Mouse (Mus musculus): ENCODE measurements around the gene Hes7. TPM values are rescaled to one million over a fixed set of nuclear protein-coding genes. Genes with fewer than 3 reads are reported as not detected.

Hes7 gene
- total and polyA plus RNA-seq, 3 experiments: 0.04 TPM; not detected in 2

DNA sequence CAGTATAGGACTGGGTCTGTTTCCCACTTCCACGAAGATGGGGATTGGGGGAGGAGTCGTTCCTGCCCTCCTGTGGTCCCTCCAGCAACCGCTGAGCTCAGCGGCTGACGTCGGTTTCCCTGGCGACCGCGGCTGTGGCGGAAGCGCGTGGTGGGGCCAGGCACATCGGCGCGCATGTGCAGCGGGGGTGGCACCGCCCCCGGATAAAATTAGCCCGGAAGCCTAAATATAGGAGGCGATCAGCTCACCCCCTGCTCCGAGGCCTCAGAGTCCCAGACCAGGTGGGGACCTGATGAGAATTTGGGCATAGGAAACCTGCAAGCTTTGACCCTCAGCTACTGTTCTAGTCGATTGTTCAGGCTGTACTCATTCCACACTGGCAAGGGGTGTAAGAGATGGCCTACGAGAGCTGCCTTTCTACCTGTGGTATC, 20.3 kb upstream of the Hes7 start (continued):
- TF ChIP-seq USF1 (IDR thresholded peaks at IDR 0.05; ENCODE audit: low read depth, low read length) (no peak; the same call in 1 of the 2 replicates), BHLHE40 (IDR thresholded peaks at IDR 0.05; ENCODE audit: low read depth, low read length) (peak; percentile 82), NRF1 (IDR thresholded peaks at IDR 0.05; ENCODE audit: low read depth, low read length) (peak; percentile 98), MAFK (IDR thresholded peaks at IDR 0.05; ENCODE audit: insufficient replicate concordance, low read length) (no peak), MYC (IDR thresholded peaks at IDR 0.05; ENCODE audit: low read depth, low read length) (peak; percentile 49), POLR2AphosphoS2 (IDR thresholded peaks at IDR 0.05; ENCODE audit: low read depth, low read length) (peak; percentile 77; the same call in 1 of the 2 replicates), JUND (conservative IDR thresholded peaks at IDR 0.05; ENCODE audit: low read depth, low read length) (0 out of 2 replicates have a peak, but pooled peaks have one; percentile 38), RAD21 (IDR thresholded peaks at IDR 0.05; ENCODE audit: low read depth, low read length) (no peak; the same call in 1 of the 2 replicates), PAX5 (IDR thresholded peaks at IDR 0.05; ENCODE audit: low read length) (no peak), ZMIZ1 (IDR thresholded peaks at IDR 0.05; ENCODE audit: low read depth, low read length) (peak; percentile 89; the same call in 1 of the 2 replicates), RCOR1 (conservative IDR thresholded peaks at IDR 0.05; ENCODE audit: low read depth, low read length) (peak; percentile 84), TBP (conservative IDR thresholded peaks at IDR 0.05; ENCODE audit: low read depth, low read length) (peak; percentile 89)

DNA sequence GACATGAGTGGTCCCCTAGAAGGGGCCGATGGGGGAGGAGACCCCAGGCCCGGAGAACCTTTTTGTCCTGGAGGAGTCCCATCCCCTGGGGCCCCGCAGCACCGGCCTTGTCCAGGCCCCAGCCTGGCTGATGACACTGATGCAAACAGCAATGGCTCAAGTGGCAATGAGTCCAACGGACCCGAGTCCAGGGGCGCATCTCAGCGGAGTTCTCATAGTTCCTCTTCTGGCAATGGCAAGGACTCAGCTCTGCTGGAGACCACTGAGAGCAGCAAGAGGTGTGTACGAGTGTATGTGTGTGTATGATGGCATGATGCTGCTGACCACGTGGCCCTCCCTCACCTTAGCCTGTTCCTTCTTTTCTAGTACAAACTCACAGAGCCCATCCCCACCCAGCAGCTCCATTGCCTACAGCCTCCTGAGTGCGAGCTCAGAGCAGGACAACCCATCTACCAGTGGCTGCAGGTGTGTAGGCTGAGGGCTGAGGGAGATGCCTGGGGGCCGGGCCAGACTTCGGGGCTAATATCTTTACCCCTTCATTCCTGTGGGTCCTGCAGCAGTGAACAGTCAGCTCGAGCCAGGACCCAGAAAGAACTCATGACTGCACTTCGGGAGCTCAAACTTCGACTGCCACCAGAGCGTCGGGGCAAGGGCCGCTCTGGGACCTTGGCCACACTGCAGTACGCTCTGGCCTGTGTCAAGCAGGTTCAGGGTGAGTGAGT, 19.4 kb upstream of the Hes7 start:
- in situ Hi-C loops (cut with MboI; ENCODE audit: low pct_ligation_motif_present, low pct_unique_long_range_greater_than_20kb, low sequenced_read_pairs): no loop called here
- no peak; the same call in 1 of the 2 replicates for TF ChIP-seq BHLHE40 (IDR thresholded peaks at IDR 0.05; ENCODE audit: low read depth, low read length)
- peak; percentile 65 for TF ChIP-seq MXI1 (IDR thresholded peaks at IDR 0.05; ENCODE audit: low read depth, low read length)
- TF ChIP-seq UBTF (IDR thresholded peaks at IDR 0.05; ENCODE audit: low read depth, low read length): no peak
- peak; percentile 81 for TF ChIP-seq MYC (IDR thresholded peaks at IDR 0.05; ENCODE audit: low read depth, low read length)
- peak; percentile 15; the same call in 1 of the 2 replicates for TF ChIP-seq USF1 (IDR thresholded peaks at IDR 0.05; ENCODE audit: low read depth, low read length)
- TF ChIP-seq MAX (IDR thresholded peaks at IDR 0.05; ENCODE audit: low read length): peak; percentile 85
- no peak for TF ChIP-seq ZMIZ1 (IDR thresholded peaks at IDR 0.05; ENCODE audit: low read depth, low read length)
- TF ChIP-seq PAX5 (IDR thresholded peaks at IDR 0.05; ENCODE audit: low read length): no peak
- peaks cover 22% of the 10 kb centered on the region for H3K79me2 ChIP-seq (replicated peaks; ENCODE audit: control insufficient read depth, extremely low read depth, insufficient read depth, poor library complexity, severe bottlenecking)
- no peaks in the 10 kb centered on the region for H3K9me3 ChIP-seq (replicated peaks; ENCODE audit: low read length)
- peak overlapping the region; percentile 80 for H3K27ac ChIP-seq (ENCODE audit: insufficient read depth, low read depth)
- H3K4me3 ChIP-seq (replicated peaks in 1 of 3; ENCODE audit: low read depth in 2 of 3, low read length in 2 of 3, poor library complexity in 1 of 3): peak overlapping the region; percentile 59 to 67 (median 64)
- H3K27me3 ChIP-seq (replicated peaks): peaks cover 6% of the 10 kb centered on the region
- peaks cover 51 to 53% of the 10 kb centered on the region in 2 experiments for H3K36me3 ChIP-seq (replicated peaks in 1 of 2; ENCODE audit: control insufficient read depth in 1 of 2, insufficient read depth in 1 of 2, low read length in 1 of 2)
- H3K4me1 ChIP-seq (ENCODE audit: control insufficient read depth in 1 of 2, insufficient read depth in 2 of 2): peaks cover 20 to 49% of the 10 kb centered on the region in 2 experiments
- DNase-seq (ENCODE audit: extremely low read depth): no peak
- H3K9ac ChIP-seq (ENCODE audit: insufficient read depth, low read depth): peak overlapping the region; percentile 69
- peak overlapping the region; percentile 81 for H3K4me2 ChIP-seq (ENCODE audit: insufficient read depth, low read depth, poor library complexity, severe bottlenecking)
- dilution Hi-C loops (cut with MboI; ENCODE audit: extremely low pct_ligation_motif_present, extremely low pct_unique_long_range_greater_than_20kb, low sequenced_read_pairs): no loop called here
